Mouse (Mus musculus): ENCODE results near the gene Flt1.

DNA sequence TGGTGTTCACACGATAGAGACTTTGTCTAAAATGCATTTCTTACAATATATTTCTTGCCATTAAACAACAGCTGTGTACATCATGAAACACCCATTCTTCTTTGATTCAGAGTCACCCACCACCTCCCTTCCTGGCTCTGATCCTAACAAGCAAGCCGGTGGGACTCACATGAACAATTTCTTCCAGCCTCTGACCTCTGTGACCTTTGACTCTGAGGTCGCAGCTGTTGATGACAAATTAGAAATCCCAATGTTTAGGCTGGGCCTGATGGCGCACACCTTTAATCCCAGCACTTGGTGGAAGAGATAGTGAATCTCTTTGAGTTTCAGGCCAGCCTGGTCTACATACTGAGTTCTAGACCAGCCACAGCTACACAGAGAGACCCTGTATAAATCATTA, 20.9 kb downstream of the Flt1 start:
- no peak for TF ChIP-seq CHD2 (IDR thresholded peaks at IDR 0.05; ENCODE audit: low read depth, low read length)
- no peak for TF ChIP-seq ZNF384 (IDR thresholded peaks at IDR 0.05; ENCODE audit: low read depth, low read length)
- TF ChIP-seq MAFK (IDR thresholded peaks at IDR 0.05; ENCODE audit: insufficient read depth, low read depth, low read length) = no peak
